Mouse (Mus musculus) olfactory bulb, adult 2 months (tissue): ENCODE results near the gene Pitpnm3.

Source experiments
- CTCF ChIP-seq: fragments of 200-500 bp; IDR thresholded peaks from 2 replicates; pipeline ENCODE4 v1.5.1; 2012; ENCODE audit warnings: low read depth, mild to moderate bottlenecking, low read length, moderate library complexity; ENCODE audit not compliant: insufficient read depth
- POLR2A ChIP-seq: fragments of 200-500 bp; IDR thresholded peaks from 2 replicates; pipeline ENCODE4 v1.6.1; 2012; ENCODE audit warnings: mild to moderate bottlenecking, low read depth, low read length, moderate library complexity; ENCODE audit not compliant: insufficient read depth

- TF ChIP-seq CTCF (0 out of 2 replicates have a peak, but pooled peaks have one; percentile 9), POLR2A (no peak)
Measured at GRCm38 (mm10) chr11:72052636-72053035, 82.9 kb downstream of the Pitpnm3 start.
